Mouse (Mus musculus): ENCODE results near the gene Ahnak2. TPM values are rescaled to one million over a fixed set of nuclear protein-coding genes. Genes with fewer than 3 reads are reported as not detected.
A peak's percentile ranks its signal among the peaks of the same experiment; 100 is the strongest.
"Not testable (repeated sequence)": the region's sequence is repeated elsewhere in the genome, so short reads cannot be mapped to it uniquely, and the experiment has no call there.

Gene Ahnak2
- total RNA-seq, 4 experiments from 2014 or later, result 19.3 to 24.6 (median 20.6) TPM

- DNase-seq (ENCODE audit: low spot score), result no peak
Observed at GRCm38 (mm10) chr12:112821216-112821615, 18.8 kb upstream of the Ahnak2 start.

DNA sequence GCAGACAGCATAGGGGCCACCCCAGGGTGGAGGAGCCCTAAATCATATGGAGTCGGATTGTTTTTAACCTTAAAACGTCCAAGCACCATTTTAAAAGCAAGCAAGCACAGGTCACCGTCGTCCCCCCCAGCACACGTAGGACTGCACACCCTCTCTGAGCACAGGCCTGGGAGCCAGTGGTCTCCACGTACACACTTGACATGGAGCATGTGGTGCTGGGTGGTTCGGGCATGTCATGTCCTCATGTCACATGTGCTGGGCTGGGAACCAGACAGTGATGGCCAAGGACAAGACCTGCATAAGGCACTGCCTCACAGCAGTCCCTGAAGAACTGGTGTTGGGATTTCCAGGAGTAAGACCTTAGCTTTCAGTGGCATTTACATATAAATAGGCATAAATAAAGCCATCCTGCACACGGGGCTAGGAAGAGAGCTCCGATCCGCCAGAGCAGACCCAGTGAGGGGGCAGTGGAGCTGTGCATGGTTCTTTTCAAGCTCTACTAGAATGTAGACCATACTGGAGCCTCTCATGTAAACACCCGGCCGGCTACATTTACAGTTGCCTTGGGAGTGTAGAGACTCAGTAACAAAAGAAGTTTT, 18.0 kb upstream of the Ahnak2 start:
- no peak for DNase-seq (ENCODE audit: low spot score)

- no peak for DNase-seq (ENCODE audit: low spot score)
Observed at GRCm38 (mm10) chr12:112819057-112819662, 16.7 kb upstream of the Ahnak2 start.

DNA sequence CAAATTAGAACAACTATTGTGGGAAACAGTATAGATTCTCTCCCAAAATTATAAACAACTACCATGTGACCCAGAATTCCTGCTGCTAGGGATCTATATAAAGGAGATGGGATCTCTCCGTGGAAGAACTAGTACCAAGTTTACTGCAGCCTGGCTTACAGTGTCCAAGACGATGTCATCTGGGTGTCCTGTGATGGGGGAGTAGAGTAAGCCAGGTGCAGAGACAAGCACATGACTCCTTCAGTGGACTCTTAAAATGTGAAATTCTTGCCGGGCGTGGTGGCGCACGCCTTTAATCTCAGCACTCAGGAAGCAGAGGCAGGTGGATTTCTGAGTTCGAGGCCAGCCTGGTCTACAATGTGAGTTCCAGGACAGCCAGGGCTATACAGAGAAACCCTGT, 14.4 kb upstream of the Ahnak2 start:
- DNase-seq (ENCODE audit: low spot score), result not testable (repeated sequence)

DNA sequence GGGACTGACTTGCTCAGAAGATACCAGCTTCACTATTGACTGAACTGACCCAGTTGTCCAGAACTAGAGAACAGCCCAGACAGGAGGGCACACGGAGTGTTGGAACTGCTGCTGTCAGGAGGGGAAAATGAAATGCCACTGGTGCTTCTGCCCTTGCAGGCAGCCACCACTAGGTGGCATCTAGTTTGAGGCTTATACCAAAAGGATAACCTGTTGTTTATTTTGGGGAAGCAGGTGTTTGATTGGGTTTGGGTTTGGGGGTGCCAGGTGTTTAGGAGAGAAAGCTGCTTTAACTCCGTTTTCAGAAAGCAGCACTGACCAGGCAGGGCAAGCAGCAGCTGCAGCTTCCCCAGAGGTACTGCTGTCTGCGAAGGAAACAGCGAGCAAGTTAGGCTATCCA, 13.8 kb upstream of the Ahnak2 start:
- DNase-seq (ENCODE audit: low spot score), result no peak

- no peak for DNase-seq (ENCODE audit: low spot score)
Observed at GRCm38 (mm10) chr12:112814682-112815470, 12.4 kb upstream of the Ahnak2 start.

- no peak for DNase-seq (ENCODE audit: low spot score)
Observed at GRCm38 (mm10) chr12:112813370-112813769, 10.9 kb upstream of the Ahnak2 start.

DNA sequence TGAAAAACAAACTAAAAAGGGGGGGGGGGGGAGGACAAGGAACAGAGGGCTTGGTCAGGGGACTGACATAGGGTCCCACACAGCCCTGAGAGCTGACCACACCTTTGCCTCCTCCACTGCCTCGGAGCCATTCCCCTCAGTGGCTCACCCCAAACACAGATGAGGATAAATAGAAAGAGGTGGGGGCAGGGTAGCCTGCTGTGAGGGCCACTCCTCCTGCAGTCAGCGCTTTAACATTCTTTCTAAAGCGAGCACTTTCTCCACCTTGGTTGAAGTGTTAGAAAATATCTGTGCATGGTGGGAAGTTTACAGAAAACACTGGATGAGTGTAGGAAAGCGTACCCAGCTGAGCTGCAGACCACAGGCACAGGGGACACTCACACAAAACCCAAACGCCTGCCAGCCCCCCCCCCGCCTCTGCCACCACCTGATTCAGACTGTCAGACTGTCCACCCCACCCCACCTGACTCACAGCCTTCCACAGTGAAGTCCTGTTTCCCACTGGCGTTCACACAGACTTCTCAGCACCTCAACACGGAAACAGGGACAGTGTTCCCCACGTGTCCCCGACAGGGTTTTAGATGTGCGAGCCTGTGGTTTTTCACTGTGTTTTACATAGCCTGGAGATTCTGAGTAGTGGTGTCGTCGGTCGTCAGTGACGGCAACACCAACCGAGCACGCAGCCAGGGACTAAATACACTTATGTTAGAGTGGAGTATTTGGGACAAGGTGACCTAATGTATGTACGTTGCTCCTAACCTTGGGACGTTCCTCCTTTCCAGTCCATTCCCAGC, 7.8 kb upstream of the Ahnak2 start:
- DNase-seq (ENCODE audit: low spot score), result no peak

- no peak for DNase-seq (ENCODE audit: low spot score)
Observed at GRCm38 (mm10) chr12:112809641-112810040, 7.2 kb upstream of the Ahnak2 start.

DNA sequence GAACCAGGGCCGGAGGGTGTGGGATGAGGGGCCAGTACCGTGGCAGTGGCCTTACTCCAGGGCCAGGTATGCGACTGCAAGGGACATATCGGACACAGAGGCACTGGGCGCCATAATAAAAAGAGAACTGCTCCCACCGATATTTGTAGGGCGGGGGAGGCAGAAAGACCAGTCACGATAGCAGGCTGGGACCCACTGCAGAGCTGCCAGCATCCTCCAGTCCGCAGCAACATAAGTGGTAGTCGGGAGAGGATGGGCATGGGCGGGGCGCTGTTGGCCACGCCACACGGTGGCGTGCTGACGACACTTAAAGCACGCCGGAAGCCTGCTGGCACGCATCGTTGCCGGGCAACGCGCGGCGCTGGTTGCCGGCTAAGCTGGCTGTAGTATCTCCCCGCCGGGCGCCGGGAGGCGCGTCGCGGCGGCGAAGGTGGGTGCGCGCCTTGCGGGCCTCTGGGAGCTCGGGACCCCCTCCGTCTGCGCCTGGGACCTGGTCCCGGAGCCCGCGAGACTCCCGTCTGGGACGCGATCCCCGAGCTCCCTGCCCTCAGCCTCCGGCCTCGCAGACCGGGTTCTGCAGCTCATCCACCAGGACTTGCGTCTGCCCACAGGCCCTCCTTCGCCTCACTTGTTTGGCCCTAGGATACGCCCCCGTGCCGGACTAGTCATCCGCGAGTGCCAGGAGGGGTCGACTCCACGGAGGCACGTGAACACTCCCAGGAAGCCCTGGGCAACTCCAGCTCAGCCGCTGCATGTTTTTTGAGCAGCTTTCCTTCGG, 6.3 kb upstream of the Ahnak2 start, which contains the start of gene Clba1:
Clba1 (plus strand) TSS at position 351 of the 778 bp plus-strand sequence.
- peak; percentile 88 for DNase-seq (ENCODE audit: low spot score)

- DNase-seq (ENCODE audit: low spot score), result no peak
Observed at GRCm38 (mm10) chr12:112808212-112808586, 5.7 kb upstream of the Ahnak2 start.

- DNase-seq (ENCODE audit: low spot score), result no peak
Observed at GRCm38 (mm10) chr12:112807796-112808195, 5.3 kb upstream of the Ahnak2 start.

DNA sequence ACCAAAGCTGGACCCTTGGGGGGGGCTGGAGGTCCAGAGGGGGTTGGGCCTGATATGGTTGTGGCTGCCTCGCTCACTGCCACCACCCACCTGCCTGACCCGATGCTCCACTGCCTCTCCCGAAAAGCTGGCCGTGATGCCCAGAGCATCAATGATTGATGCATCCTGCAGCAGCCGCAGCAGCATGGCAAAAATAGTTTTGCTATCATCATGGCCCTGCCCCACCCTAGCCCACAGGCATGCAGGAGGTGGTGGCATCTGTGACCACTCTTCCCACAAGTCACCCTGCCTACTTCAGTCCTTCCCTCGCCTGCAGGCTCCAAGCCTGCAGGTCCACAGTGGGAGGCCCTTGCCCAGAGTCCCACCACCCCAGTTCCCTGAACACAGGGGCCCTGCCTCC, 3.6 kb upstream of the Ahnak2 start:
- no peak for DNase-seq (ENCODE audit: low spot score)

- DNase-seq (ENCODE audit: low spot score), result no peak
Observed at GRCm38 (mm10) chr12:112804046-112804445, 1.6 kb upstream of the Ahnak2 start.

DNA sequence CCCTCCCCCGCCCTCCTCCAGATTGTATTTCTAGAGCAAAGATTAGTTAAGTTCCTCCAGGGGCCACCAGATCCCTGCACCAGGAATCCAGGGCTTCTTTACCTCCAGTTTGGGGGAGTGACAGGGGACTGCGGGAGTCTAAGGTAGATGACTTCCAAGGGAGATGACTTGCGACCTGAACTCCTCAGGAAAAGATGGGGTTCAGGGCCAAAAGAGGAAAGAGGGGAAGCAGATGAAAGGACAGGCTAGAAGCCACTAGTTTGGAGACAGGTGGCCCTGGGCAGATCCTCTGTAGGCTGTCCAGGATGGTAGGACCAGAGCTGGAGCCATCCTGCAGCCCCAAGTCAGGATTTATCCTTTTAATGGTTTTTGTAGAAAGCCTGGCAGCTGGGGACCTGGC, 460 bp upstream of the Ahnak2 start:
- no peak for DNase-seq (ENCODE audit: low spot score)

- DNase-seq (ENCODE audit: low spot score), result no peak
Observed at GRCm38 (mm10) chr12:112800476-112800875, 2.0 kb downstream of the Ahnak2 start.

GRCm38 (mm10) chr12:112799237-112799970, 3.1 kb downstream of the Ahnak2 start:
- DNase-seq (ENCODE audit: low spot score), result no peak

DNA sequence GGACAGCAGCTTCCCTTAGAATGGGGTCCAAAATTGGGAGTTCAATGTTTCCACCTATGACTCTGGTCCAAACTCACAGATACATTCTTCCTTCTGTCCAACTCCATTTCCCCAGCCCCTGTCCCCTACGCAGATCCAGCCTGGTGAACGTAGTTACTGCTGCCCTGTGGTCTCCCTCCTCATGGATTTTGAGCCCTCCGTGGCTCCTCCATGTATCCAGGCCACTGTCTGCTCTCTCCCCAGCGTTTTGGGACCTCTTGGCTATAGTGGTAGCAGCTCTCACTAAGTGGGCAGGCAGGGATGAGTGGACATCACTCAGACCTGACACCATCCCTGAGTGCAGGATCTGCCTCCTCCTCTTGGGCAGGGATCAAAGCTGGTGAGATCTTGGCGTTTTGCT, 3.7 kb downstream of the Ahnak2 start:
- DNase-seq (ENCODE audit: low spot score), result no peak

GRCm38 (mm10) chr12:112798332-112798681, 4.2 kb downstream of the Ahnak2 start:
- DNase-seq (ENCODE audit: low spot score), result no peak

DNA sequence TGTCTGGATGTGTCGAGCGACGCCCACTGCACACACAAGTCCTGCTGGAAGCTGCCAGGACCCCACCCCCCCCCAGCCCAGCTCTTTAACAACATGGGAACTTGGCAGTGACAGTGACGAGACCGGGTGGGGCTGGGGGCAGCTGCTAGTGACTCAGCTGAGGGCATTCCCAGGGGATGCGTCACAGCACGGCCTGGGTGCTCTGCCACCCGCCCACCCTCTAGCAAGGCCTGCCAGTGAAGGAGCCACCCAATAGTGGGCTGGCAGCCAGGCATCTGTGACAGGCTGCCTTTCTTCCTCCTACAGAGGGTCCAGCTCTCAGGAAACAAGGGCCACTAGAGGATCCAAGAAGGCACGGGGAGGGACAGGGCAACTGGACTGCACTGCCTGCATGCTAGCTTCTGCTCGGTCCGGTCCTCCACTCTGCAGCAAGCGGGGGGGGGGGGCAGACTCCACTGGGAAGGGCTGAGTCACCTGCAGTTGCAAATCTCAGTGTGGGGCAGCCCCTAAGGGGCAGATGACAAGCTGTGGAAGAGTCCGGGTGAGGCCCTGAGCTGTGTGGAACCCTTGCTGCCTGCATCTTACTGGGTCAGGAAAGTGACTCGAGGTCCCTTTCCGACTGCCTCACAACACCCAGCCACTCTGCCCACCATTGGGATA, 4.7 kb downstream of the Ahnak2 start:
- no peak for DNase-seq (ENCODE audit: low spot score)

Data from heart, adult 8-10 months (tissue).